Mouse (Mus musculus) olfactory bulb, adult 2 months (tissue): ENCODE data around the gene Rps12-ps3.

Source experiments
- CTCF ChIP-seq: fragments of 200-500 bp; IDR thresholded peaks from 2 replicates; pipeline ENCODE4 v1.5.1; 2012; ENCODE audit warnings: low read depth, mild to moderate bottlenecking, low read length, moderate library complexity; ENCODE audit not compliant: insufficient read depth
- POLR2A ChIP-seq: fragments of 200-500 bp; IDR thresholded peaks from 2 replicates; pipeline ENCODE4 v1.6.1; 2012; ENCODE audit warnings: mild to moderate bottlenecking, low read depth, low read length, moderate library complexity; ENCODE audit not compliant: insufficient read depth

DNA sequence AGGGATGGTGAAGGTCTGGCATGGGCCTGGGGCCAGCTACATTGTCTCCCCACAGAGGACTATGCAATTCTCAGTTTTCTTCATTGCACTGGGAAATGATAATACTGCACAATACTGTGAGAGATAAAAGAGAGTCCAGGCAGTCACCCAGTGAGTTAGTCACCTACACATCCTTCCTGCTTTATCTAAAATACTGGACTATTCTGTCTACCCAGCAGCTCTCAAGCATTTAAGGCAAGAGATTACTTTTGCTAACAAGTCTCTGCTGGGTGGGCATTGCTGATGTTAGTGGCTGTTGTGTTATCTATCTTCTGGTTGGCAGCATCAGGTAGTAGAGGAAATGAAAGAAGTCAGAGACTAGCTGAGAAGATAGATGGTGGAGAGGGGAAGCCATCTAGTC, 33.0 kb upstream of the Rps12-ps3 start:
- no peak for TF ChIP-seq CTCF
- TF ChIP-seq POLR2A: no peak
